Mouse (Mus musculus) midbrain, postnatal 0 days (tissue): ENCODE measurements around the gene 2010003K11Rik. TPM values are rescaled to one million over a fixed set of nuclear protein-coding genes. Genes with fewer than 3 reads are reported as not detected.

Experiments used
- ATAC-seq: fragments of 200-750 bp; cut with Nextera tagmentation; 2 replicates; pipeline ENCODE4 v1.8.0; 2017; ENCODE audit warnings: moderate number of reproducible peaks, mild to moderate bottlenecking, moderate TSS enrichment, moderate library complexity; ENCODE audit not compliant: low FRiP score
- DNase-seq: peaks from one replicate; pipeline ENCODE4 v3.0.0-alpha.2; 2015; ENCODE audit warnings: low spot score
- H3K27ac ChIP-seq: fragments of 300-500 bp; sonication (generic); 2 replicates; pipeline ENCODE4 v1.5.1; 2014; ENCODE audit warnings: low read depth, mild to moderate bottlenecking, low read length, mixed read lengths
- H3K27me3 ChIP-seq: fragments of 300-500 bp; sonication (generic); 2 replicates; pipeline ENCODE4 v1.6.1; 2014; ENCODE audit warnings: low read length, control low read depth, mixed read lengths; ENCODE audit not compliant: insufficient read depth
- H3K36me3 ChIP-seq: fragments of 300-500 bp; sonication (generic); 2 replicates; pipeline ENCODE4 v1.6.1; 2014; ENCODE audit warnings: low read length, control low read depth, mixed read lengths; ENCODE audit not compliant: insufficient read depth
- H3K4me1 ChIP-seq: fragments of 300-500 bp; sonication (generic); 2 replicates; pipeline ENCODE4 v1.6.1; 2014; ENCODE audit warnings: mild to moderate bottlenecking, control low read depth, antibody characterized with exemption, low read length, mixed read lengths; ENCODE audit not compliant: insufficient read depth
- H3K4me2 ChIP-seq: fragments of 300-500 bp; sonication (generic); 2 replicates; pipeline ENCODE4 v1.6.1; 2014; ENCODE audit warnings: low read depth, mild to moderate bottlenecking, low read length, mixed read lengths; ENCODE audit not compliant: poor library complexity, severe bottlenecking
- H3K4me3 ChIP-seq: fragments of 300-500 bp; sonication (generic); 2 replicates; pipeline ENCODE4 v1.5.1; 2014; ENCODE audit warnings: low read depth, mild to moderate bottlenecking, low read length, moderate library complexity
- H3K9ac ChIP-seq: fragments of 300-500 bp; sonication (generic); replicated peaks from 2 replicates; pipeline ENCODE4 v1.6.1; 2014; ENCODE audit warnings: mild to moderate bottlenecking, low read length, moderate library complexity, mixed read lengths; ENCODE audit not compliant: poor library complexity, severe bottlenecking
- H3K9me3 ChIP-seq: fragments of 300-500 bp; sonication (generic); 2 replicates; pipeline ENCODE4 v1.6.1; 2016; ENCODE audit warnings: low read length, control low read depth
- CTCF ChIP-seq: IDR thresholded peaks from 2 replicates; pipeline ENCODE4 v1.5.1; 2016; ENCODE audit warnings: antibody characterized with exemption, mild to moderate bottlenecking
- WGBS: fragments of 180-500 bp; shearing (Covaris S2); extraction: QIAGEN DNeasy Blood & Tissue Kit; methylation state at CpG from one replicate; pipeline ENCODE4 v1.1.7; 2014; 5-methylcytosine and 5-hydroxymethylcytosine counted together
- polyA plus RNA-seq: library from polyadenylated mRNA; unstranded; fragments of >200 nt; fragmentation: Nextera tagmentation; extraction: Ambion mirVana; gene quantifications from 2 replicates; pipeline ENCODE4 v1.2.1, GENCODE M21; 2015
- total RNA-seq: library from RNA; depleted of rRNA; stranded (reverse); fragments of >200 nt; gene quantifications from 2 replicates; pipeline ENCODE4 v1.2.3, GENCODE M21; 2014

Gene 2010003K11Rik
- total and polyA plus RNA-seq, 2 experiments from 2014 or later, result not detected

DNA sequence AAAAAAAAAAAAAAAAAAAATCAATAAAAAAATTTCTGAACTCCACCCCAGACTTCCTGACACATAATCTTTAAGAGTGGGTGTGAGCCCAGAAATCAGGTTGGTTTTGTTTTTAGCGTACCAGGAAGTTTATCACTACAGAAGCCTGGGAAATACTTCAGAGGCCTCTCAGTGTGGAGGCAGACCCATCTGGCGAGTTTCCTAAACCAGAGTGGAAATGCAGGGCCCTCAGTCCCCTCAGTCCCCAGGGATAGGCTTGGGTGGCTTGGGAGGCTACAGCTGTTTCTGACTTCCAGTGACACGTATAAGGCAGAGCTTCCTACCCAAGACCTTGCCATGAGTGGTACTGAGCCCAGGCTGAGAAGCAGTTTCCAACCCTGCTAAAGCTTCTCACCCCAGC is 9.4 kb upstream of the 2010003K11Rik start:
- Histone ChIP-seq H3K27ac (no peak overlapping the region), H3K4me1 (no peaks in the 10 kb centered on the region), H3K27me3 (no peaks in the 10 kb centered on the region), H3K9ac (no peak overlapping the region), H3K4me2 (no peak overlapping the region), H3K4me3 (no peak overlapping the region), H3K9me3 (no peaks in the 10 kb centered on the region), H3K36me3 (no peaks in the 10 kb centered on the region)
- no peak for ATAC-seq
- DNase-seq, result no peak
- WGBS, result 62% methylated on average over 3 of the region's 3 CpGs
- TF ChIP-seq CTCF, result no peak

DNA sequence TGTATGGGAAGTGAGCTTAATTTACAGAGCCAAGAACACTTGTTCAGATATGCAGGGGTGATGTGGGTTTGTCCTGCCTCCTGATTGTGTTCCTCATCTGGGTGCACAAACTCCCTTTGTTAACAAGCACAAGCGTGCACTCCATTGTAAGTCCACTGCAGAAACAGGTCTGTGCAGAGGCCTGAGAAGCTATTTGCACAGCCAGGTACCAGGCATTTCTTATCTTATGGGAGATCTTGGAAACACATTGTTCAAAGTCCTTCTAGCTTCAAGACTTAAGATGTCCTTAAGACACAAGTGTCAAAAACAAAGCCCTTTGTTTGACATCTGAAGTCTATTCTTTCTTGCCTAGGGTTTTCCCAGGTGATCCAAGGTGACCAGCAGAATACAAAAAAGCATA is 6.4 kb upstream of the 2010003K11Rik start:
- Histone ChIP-seq H3K4me2 (no peak overlapping the region), H3K4me1 (no peaks in the 10 kb centered on the region), H3K27ac (no peak overlapping the region), H3K4me3 (no peak overlapping the region), H3K9ac (no peak overlapping the region), H3K9me3 (no peaks in the 10 kb centered on the region), H3K36me3 (no peaks in the 10 kb centered on the region), H3K27me3 (no peaks in the 10 kb centered on the region)
- DNase-seq (no peak), ATAC-seq (no peak)
- 96% methylated on average over 1 of the region's 1 CpGs for WGBS
- no peak for TF ChIP-seq CTCF

DNA sequence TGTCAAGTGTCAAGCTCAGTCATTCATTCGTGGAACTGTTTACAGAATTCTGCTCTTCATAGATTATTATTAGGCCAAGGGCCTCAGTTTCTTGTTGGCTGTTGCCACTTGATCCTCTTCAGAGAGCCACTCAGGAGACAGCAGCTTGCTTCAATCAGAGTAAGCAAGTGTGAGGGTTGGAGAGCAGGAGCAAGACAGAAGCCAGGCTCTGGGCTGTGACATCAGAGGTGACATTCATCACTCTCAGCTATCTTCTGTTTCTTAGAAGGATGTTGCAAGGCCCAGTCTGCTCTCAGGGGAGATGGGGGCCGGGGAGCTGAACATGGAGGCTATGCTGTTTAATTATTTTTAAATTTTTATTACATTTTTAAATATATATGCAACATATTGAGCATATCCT is 4.3 kb upstream of the 2010003K11Rik start:
- Histone ChIP-seq H3K27me3 (no peaks in the 10 kb centered on the region), H3K4me1 (no peaks in the 10 kb centered on the region), H3K9me3 (no peaks in the 10 kb centered on the region), H3K4me3 (no peak overlapping the region), H3K27ac (no peak overlapping the region), H3K9ac (no peak overlapping the region), H3K4me2 (no peak overlapping the region), H3K36me3 (no peaks in the 10 kb centered on the region)
- TF ChIP-seq CTCF, result no peak
- DNase-seq, result no peak
- 62% methylated on average over 2 of the region's 2 CpGs for WGBS
- no peak for ATAC-seq

DNA sequence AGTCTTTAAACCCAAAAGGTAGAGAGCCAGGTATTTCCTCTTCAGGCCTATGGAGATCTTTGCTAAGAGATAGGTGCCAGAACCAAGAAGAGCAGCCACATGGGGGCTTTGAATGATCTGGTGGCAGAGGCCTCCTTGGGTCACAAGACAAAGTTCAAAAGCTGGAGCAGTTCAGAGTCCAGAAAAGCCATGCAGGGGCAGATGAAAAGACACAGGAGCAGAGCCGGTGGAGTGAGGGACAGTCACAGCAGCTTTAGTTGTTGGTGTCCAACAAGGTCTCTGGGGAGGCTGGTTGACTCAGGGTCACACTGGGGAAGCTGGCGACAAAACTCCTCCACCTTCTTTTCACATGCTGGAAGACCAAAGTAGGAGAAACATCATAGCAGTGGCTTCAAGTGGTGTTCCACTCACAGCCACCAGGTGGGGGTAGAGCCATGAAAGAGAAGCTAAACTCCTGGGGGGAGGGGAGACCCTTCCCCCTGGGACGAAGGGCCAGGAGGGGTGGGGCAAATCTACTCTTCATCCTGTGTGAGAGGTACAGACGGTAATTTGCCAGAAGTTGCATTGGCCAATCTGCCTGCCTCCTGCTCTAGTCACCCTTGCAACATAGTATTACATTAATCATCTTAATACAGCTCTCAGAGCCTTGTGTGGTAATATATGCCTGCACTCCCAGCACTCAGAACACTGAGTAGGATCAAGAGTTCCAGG is 965 bp downstream of the 2010003K11Rik start:
- Histone ChIP-seq H3K9ac (no peak overlapping the region), H3K4me3 (no peak overlapping the region), H3K9me3 (no peaks in the 10 kb centered on the region), H3K4me2 (no peak overlapping the region), H3K27ac (no peak overlapping the region), H3K4me1 (no peaks in the 10 kb centered on the region), H3K27me3 (no peaks in the 10 kb centered on the region), H3K36me3 (no peaks in the 10 kb centered on the region)
- 4% methylated on average over 4 of the region's 4 CpGs for WGBS
- ATAC-seq (no peak), DNase-seq (peak; percentile 89)
- peak; percentile 95 for TF ChIP-seq CTCF

DNA sequence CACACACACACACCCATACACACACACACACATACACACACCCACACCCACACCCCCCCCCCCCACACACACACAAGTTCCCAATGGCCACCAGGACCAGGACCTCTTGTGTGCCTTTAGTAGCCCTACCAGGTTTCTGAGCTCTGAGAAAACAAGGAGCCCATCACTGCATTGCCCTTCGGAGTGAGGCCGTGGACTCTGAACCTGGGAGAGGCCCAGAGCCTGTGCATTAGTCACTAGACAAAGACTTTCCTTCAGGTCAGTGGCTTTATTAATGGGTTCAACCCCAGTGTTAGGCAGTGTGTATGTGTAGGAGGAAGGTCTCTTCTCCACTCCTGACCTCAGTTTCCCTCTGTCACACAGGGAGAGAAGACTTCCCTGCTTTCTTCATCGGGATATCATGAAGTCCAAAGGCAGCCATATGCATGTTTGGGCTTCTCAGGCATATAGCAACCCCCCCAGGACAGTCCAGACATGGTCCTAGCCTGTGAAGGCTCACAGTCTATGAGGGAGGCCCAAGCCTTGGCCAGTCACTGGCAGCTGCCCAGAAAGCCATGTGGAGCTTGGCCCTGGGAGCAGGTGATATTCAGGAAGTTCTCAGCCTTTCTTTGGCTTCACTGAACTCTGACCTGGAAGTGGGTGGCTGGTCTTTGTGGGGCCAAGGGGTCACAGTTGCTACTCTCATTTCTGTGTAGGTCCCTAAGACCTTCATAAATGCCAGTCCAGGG is 1.7 kb downstream of the 2010003K11Rik start:
- no peak for TF ChIP-seq CTCF
- Histone ChIP-seq H3K4me3 (no peak overlapping the region), H3K9me3 (no peaks in the 10 kb centered on the region), H3K4me2 (no peak overlapping the region), H3K27me3 (no peaks in the 10 kb centered on the region), H3K27ac (no peak overlapping the region), H3K9ac (no peak overlapping the region), H3K4me1 (no peaks in the 10 kb centered on the region), H3K36me3 (no peaks in the 10 kb centered on the region)
- 90% methylated on average over 3 of the region's 3 CpGs for WGBS
- DNase-seq, result no peak
- no peak for ATAC-seq

- TF ChIP-seq CTCF, result no peak
- Histone ChIP-seq H3K27ac (no peak overlapping the region), H3K4me3 (no peak overlapping the region), H3K4me1 (no peaks in the 10 kb centered on the region), H3K36me3 (no peaks in the 10 kb centered on the region), H3K9me3 (no peaks in the 10 kb centered on the region), H3K4me2 (no peak overlapping the region), H3K9ac (no peak overlapping the region), H3K27me3 (no peaks in the 10 kb centered on the region)
- ATAC-seq, result no peak
- WGBS, result 85% methylated on average over 5 of the region's 5 CpGs
- no peak for DNase-seq
Observed at GRCm38 (mm10) chr19:4495814-4496213, 2.6 kb downstream of the 2010003K11Rik start.
